Mouse (Mus musculus) cortical plate, adult 2 months (tissue): ENCODE data around the gene Nos1.

Experiments used
- CTCF ChIP-seq: fragments of 200-500 bp; IDR thresholded peaks from 2 replicates; pipeline ENCODE4 v1.5.1; 2011; ENCODE audit warnings: mild to moderate bottlenecking, control low read depth, low read length; ENCODE audit not compliant: insufficient read depth; ENCODE audit errors: extremely low read depth
- POLR2A ChIP-seq: fragments of 200-500 bp; IDR thresholded peaks from 2 replicates; pipeline ENCODE4 v1.6.1; 2011; ENCODE audit warnings: mild to moderate bottlenecking, low read length, control low read depth; ENCODE audit not compliant: insufficient read depth; ENCODE audit errors: extremely low read depth

GRCm38 (mm10) chr5:117999584-117999983 is 218.8 kb downstream of the Nos1 start:
- TF ChIP-seq POLR2A (no peak), CTCF (no peak)
